Mouse (Mus musculus) kidney, adult 2 months (tissue): Measurements from ENCODE around the gene Crip2.

Experiments used
- CTCF ChIP-seq: fragments of 200-500 bp; conservative IDR thresholded peaks from 2 replicates; pipeline ENCODE4 v1.5.1; 2011; ENCODE audit warnings: low read depth, mild to moderate bottlenecking, control low read depth, low read length, moderate library complexity, mixed read lengths; ENCODE audit not compliant: insufficient read depth, insufficient read length
- POLR2A ChIP-seq: fragments of 200-500 bp; IDR thresholded peaks from one replicate; pipeline ENCODE4 v1.6.1; 2011; ENCODE audit warnings: low read depth, low read length, control low read depth

DNA sequence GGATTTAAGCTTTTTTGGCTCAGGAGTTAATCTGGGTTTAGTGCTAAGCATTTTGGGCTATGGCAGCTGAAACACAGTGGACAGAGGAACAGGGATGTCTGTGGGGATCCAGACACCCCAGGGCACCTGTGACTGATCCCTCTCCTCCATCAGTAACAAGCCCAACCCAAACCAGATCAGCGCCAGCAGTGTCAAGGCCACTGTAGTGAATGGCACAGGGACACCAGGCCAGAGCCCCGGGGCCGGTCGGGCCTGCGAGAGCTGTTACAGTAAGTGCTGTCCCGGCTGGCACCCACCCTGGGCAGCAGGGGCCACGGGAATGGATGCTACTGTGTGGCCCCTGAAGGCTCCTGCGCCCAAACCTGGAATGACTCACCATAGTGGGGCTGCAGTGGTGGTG, 9.3 kb upstream of the Crip2 start:
- TF ChIP-seq CTCF (no peak), POLR2A (no peak)
